Mouse (Mus musculus) limb, embryonic 13.5 days (tissue): ENCODE data around the gene Ifi27l2b. TPM values are rescaled to one million over a fixed set of nuclear protein-coding genes. Genes with fewer than 3 reads are reported as not detected.

Experiments used
- ATAC-seq: fragments of 200-750 bp; cut with Nextera tagmentation; 2 replicates; pipeline ENCODE4 v1.8.0; 2017; ENCODE audit warnings: low read depth, moderate number of reproducible peaks, moderate TSS enrichment; ENCODE audit not compliant: low FRiP score
- H3K27ac ChIP-seq: fragments of 300-500 bp; sonication (generic); 2 replicates; pipeline ENCODE4 v1.5.1; 2015; ENCODE audit warnings: inconsistent platforms, mild to moderate bottlenecking, moderate library complexity
- H3K27me3 ChIP-seq: fragments of 300-500 bp; sonication (generic); 2 replicates; pipeline ENCODE4 v1.6.1; 2015; ENCODE audit warnings: mild to moderate bottlenecking, inconsistent platforms
- H3K36me3 ChIP-seq: fragments of 300-500 bp; sonication (generic); 2 replicates; pipeline ENCODE4 v1.6.1; 2015; ENCODE audit warnings: inconsistent platforms, mild to moderate bottlenecking, moderate library complexity
- H3K4me1 ChIP-seq: fragments of 300-500 bp; sonication (generic); 2 replicates; pipeline ENCODE4 v1.6.1; 2015; ENCODE audit warnings: inconsistent platforms
- H3K4me2 ChIP-seq: fragments of 300-500 bp; sonication (generic); replicated peaks from 2 replicates; pipeline ENCODE4 v1.6.1; 2015; ENCODE audit warnings: inconsistent platforms, mild to moderate bottlenecking, moderate library complexity
- H3K4me3 ChIP-seq: fragments of 300-500 bp; sonication (generic); 2 replicates; pipeline ENCODE4 v1.5.1; 2015; ENCODE audit warnings: moderate library complexity, mild to moderate bottlenecking, inconsistent platforms
- H3K9ac ChIP-seq: fragments of 300-500 bp; sonication (generic); 2 replicates; pipeline ENCODE4 v1.6.1; 2015; ENCODE audit warnings: mild to moderate bottlenecking, inconsistent platforms
- H3K9me3 ChIP-seq: fragments of 300-500 bp; sonication (generic); 2 replicates; pipeline ENCODE4 v1.6.1; 2016; ENCODE audit warnings: inconsistent platforms
- WGBS: fragments of 180-500 bp; shearing (Covaris S2); methylation state at CpG from one replicate; pipeline ENCODE4 v1.1.7; 2015; 5-methylcytosine and 5-hydroxymethylcytosine counted together
- polyA plus RNA-seq: library from polyadenylated mRNA; unstranded; fragments of >200 nt; fragmentation: Nextera tagmentation; extraction: Ambion mirVana; gene quantifications from 2 replicates; pipeline ENCODE4 v1.2.1, GENCODE M21; 2015

Ifi27l2b gene
- polyA plus RNA-seq, 1 experiment from 2014 or later, result not detected

DNA sequence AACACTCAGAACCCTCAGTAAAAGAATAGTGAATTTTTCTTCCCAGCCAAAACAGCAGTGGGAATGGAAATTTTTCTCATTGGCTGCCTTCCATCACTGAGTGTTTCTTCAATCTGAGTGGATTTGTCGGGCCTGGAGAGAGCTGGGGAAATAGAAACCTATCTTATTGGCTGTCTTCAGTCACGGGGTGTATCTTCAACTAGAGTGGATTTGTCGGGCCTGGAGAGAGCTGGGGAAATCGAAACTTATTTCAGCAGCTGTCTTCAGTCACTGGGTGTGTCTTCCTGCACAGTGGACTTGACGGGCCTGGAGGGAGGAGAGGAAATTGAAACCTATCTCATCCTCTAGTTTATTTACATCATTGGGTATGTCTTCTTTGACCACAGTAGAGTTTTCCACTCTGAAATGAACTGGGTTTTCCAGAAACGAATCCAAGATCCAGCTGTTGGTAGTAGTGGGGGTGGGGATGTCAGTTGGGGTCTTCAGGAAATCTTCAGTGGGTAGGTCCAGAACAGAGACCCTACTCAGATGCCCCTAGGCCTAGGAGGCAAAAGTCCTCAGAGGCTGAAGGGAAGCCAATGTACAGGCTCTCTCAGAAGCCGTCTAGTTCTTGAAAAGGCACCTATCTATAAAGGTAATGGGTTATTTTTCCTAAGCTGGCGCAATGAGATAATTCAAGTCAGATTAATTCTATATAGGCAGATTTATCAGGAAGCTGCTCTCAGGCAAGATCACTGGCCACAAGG lies 22.9 kb downstream of the Ifi27l2b start, which contains the start of gene Ifi27:
Ifi27 (plus strand) TSS at position 226 of the 746 bp plus-strand sequence.
- no peak within 1 kb of the TSS for H3K9ac ChIP-seq
- H3K9me3 ChIP-seq, result no peaks in the 10 kb centered on the region
- H3K4me1 ChIP-seq, result 0 out of 2 replicates have a peak, but pooled peaks cover 4% of the 10 kb centered on the region
- 63% methylated on average over 8 of the region's 8 CpGs for WGBS
- no peaks in the 10 kb centered on the region for H3K27me3 ChIP-seq
- peak within 1 kb of the TSS; percentile 30 for H3K4me3 ChIP-seq
- H3K36me3 ChIP-seq, result no peaks in the 10 kb centered on the region
- peak within 1 kb of the TSS; percentile 22; the same call in 1 of the 2 replicates for H3K27ac ChIP-seq
- H3K4me2 ChIP-seq, result peak within 1 kb of the TSS; percentile 43
- ATAC-seq, result peak; percentile 86

DNA sequence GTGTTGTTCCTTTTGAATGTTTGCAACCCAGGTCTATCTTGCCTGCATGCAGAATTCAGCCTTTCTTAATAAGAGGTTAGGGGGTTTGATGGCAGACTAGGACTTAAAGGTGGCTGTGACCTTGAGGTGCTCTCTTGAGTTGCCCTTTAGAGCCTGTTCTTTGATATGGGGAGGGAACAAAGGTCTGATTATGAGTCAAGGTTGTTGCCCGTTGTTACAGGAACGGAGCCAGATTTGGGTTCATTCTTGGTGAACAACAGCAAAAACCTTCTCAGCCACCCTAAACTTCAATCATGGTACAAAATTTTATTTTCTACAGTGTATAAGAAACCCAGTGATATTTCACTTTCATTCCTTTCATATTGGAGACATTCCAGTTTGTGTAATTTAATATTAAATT lies 23.6 kb downstream of the Ifi27l2b start:
- Histone ChIP-seq H3K9ac (no peak overlapping the region), H3K27ac (peak overlapping the region; percentile 22; the same call in 1 of the 2 replicates), H3K27me3 (no peaks in the 10 kb centered on the region), H3K36me3 (no peaks in the 10 kb centered on the region), H3K9me3 (no peaks in the 10 kb centered on the region), H3K4me1 (0 out of 2 replicates have a peak, but pooled peaks cover 4% of the 10 kb centered on the region), H3K4me3 (no peak overlapping the region), H3K4me2 (no peak overlapping the region)
- 83% methylated on average over 2 of the region's 2 CpGs for WGBS
- ATAC-seq, result no peak

DNA sequence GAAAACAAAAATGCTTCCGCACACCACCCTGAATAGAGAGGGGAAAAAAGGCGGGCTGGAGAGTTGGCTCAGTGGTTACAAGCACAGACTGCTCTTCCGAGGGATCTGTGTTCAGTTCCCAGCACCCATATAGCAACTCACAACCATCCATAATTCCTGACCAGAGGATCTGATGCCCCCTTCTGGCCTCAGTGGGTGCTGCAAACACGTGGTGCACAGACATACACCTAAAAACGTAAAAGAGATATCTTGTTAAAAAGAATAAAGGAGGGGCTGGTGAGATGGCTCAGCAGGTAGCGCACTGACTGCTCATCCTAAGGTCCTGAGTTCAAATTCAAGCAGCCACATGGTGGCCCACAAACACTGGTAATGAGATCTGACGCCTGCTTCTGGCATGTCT lies 30.3 kb downstream of the Ifi27l2b start:
- H3K4me3 ChIP-seq, result no peak overlapping the region
- no peak overlapping the region for H3K9ac ChIP-seq
- no peaks in the 10 kb centered on the region for H3K9me3 ChIP-seq
- no peak overlapping the region for H3K27ac ChIP-seq
- H3K36me3 ChIP-seq, result peaks cover 16% of the 10 kb centered on the region
- H3K4me2 ChIP-seq, result no peak overlapping the region
- ATAC-seq, result no peak
- WGBS, result 95% methylated on average over 7 of the region's 7 CpGs
- H3K4me1 ChIP-seq, result peaks cover 27% of the 10 kb centered on the region
- H3K27me3 ChIP-seq, result no peaks in the 10 kb centered on the region

GRCm38 (mm10) chr12:103425729-103426470 lies 31.1 kb downstream of the Ifi27l2b start, which contains the start of gene Ddx24:
Gene Ddx24 (minus strand): TSS chr12:103425830.
- Histone ChIP-seq H3K36me3 (peaks cover 21% of the 10 kb centered on the region), H3K9me3 (no peaks in the 10 kb centered on the region), H3K4me1 (peaks cover 34% of the 10 kb centered on the region), H3K4me3 (peak within 1 kb of the TSS; percentile 93), H3K27me3 (no peaks in the 10 kb centered on the region), H3K9ac (peak within 1 kb of the TSS; percentile 91), H3K27ac (no peak within 1 kb of the TSS; the same call in 1 of the 2 replicates), H3K4me2 (peak within 1 kb of the TSS; percentile 77)
- peak; percentile 99 for ATAC-seq
- WGBS, result 1% methylated on average over 33 of the region's 33 CpGs

- H3K27ac ChIP-seq, result no peak overlapping the region
- peaks cover 34% of the 10 kb centered on the region for H3K4me1 ChIP-seq
- no peaks in the 10 kb centered on the region for H3K9me3 ChIP-seq
- peaks cover 21% of the 10 kb centered on the region for H3K36me3 ChIP-seq
- H3K4me2 ChIP-seq, result peak overlapping the region; percentile 77
- WGBS, result 10% methylated on average over 33 of the region's 33 CpGs
- H3K27me3 ChIP-seq, result no peaks in the 10 kb centered on the region
- H3K4me3 ChIP-seq, result peak overlapping the region; percentile 93
- ATAC-seq, result peak; percentile 37; the same call in 1 of the 2 replicates
- H3K9ac ChIP-seq, result peak overlapping the region; percentile 91
Observed at GRCm38 (mm10) chr12:103425016-103425728, 31.9 kb downstream of the Ifi27l2b start.

DNA sequence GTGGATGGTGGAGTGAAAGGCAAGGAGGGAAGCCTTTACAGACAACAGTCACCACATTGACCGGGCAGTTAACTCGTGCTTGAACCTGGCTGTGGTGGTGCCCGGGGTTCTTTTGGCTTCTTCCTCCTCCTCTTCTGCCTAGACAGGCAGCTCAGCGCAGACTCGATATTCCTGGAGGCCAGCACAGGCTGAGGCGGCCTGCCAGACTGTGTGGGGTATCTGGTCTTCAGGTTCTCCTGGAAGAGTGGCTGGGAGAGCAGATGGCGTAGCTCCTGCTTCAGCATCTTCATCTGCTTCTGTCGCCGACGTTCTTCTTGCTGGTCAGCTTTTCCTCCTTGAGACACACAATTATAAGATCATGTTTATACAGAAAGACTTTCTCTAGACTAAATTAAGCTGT lies 48.9 kb downstream of the Ifi27l2b start:
- Histone ChIP-seq H3K4me3 (no peak overlapping the region), H3K27ac (no peak overlapping the region), H3K27me3 (no peaks in the 10 kb centered on the region), H3K36me3 (peaks cover 99% of the 10 kb centered on the region), H3K9ac (no peak overlapping the region), H3K9me3 (no peaks in the 10 kb centered on the region), H3K4me2 (no peak overlapping the region), H3K4me1 (no peaks in the 10 kb centered on the region)
- ATAC-seq, result no peak
- 95% methylated on average over 10 of the region's 10 CpGs for WGBS

DNA sequence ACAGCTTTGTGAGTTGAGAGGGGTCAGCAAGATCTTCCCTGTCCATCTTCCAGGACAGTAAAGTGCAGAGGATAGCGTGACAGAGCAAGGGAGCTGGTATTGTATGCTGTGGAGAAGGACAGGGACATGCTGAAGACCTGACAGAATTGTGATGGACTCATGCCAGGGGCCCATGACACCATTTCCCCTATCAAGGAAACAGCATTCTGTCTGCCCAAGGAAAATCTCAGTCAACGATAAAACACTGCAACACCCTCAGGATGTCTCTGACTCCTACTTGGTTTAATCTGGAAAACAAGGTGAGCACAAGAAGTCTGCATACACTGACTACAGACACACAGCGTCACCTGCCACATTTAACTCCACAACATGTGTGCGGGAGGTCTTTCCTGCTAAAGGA lies 49.3 kb downstream of the Ifi27l2b start, which contains the start of gene 9330161L09Rik:
9330161L09Rik (minus strand) TSS at position 101 of the 400 bp plus-strand sequence.
- Histone ChIP-seq H3K27me3 (no peaks in the 10 kb centered on the region), H3K4me2 (no peak within 1 kb of the TSS), H3K9ac (no peak within 1 kb of the TSS), H3K4me3 (no peak within 1 kb of the TSS), H3K36me3 (peaks cover 99% of the 10 kb centered on the region), H3K4me1 (no peaks in the 10 kb centered on the region), H3K27ac (no peak within 1 kb of the TSS), H3K9me3 (no peaks in the 10 kb centered on the region)
- 90% methylated on average over 4 of the region's 4 CpGs for WGBS
- ATAC-seq, result no peak

- Histone ChIP-seq H3K4me3 (no peak overlapping the region), H3K9ac (no peak overlapping the region), H3K27me3 (no peaks in the 10 kb centered on the region), H3K27ac (no peak overlapping the region), H3K4me2 (no peak overlapping the region), H3K4me1 (no peaks in the 10 kb centered on the region), H3K9me3 (no peaks in the 10 kb centered on the region), H3K36me3 (peaks cover 86% of the 10 kb centered on the region)
- no peak for ATAC-seq
- 86% methylated on average over 18 of the region's 18 CpGs for WGBS
Observed at GRCm38 (mm10) chr12:103404131-103404530, 52.9 kb downstream of the Ifi27l2b start.

Other genes starting within 250 kb of the Ifi27l2b start
- gene Prima1, start 215.1 kb downstream of the Ifi27l2b start, polyA plus RNA-seq, result 0.53 TPM in 1 of 2 replicates, not detected in the other
- gene Fam181a, start 146.2 kb downstream of the Ifi27l2b start, polyA plus RNA-seq, result 0.10 TPM in 1 of 2 replicates, not detected in the other
- gene Asb2, start 101.2 kb downstream of the Ifi27l2b start, polyA plus RNA-seq, result 6.0 and 6.7 TPM in 2 replicates
- 12.2 and 12.6 TPM in 2 replicates for gene Otub2, start 68.5 kb downstream of the Ifi27l2b start, polyA plus RNA-seq
- gene 9330161L09Rik, start 49.4 kb downstream of the Ifi27l2b start, polyA plus RNA-seq, result 0.29 and 0.51 TPM in 2 replicates
- 124 and 130 TPM in 2 replicates for gene Ddx24, start 31.4 kb downstream of the Ifi27l2b start, polyA plus RNA-seq
- 19.6 and 22.9 TPM in 2 replicates for gene Ifi27, start 23.0 kb downstream of the Ifi27l2b start, polyA plus RNA-seq
- 1.9 and 3.1 TPM in 2 replicates for gene Ifi27l2a, start 13.5 kb downstream of the Ifi27l2b start, polyA plus RNA-seq
- gene Ppp4r4, start 75.1 kb upstream of the Ifi27l2b start, polyA plus RNA-seq, result 0.89 and 1.1 TPM in 2 replicates
- gene Serpina10, start 174.2 kb upstream of the Ifi27l2b start, polyA plus RNA-seq, result not detected in 2 replicates
- 0.18 and 5.3 TPM in 2 replicates for gene Serpina6, start 200.0 kb upstream of the Ifi27l2b start, polyA plus RNA-seq
- gene Serpina16, start 218.9 kb upstream of the Ifi27l2b start, polyA plus RNA-seq, result not detected in 2 replicates
- gene Serpina1f, start 238.3 kb upstream of the Ifi27l2b start, polyA plus RNA-seq, result not detected in 2 replicates